Mouse (Mus musculus): ENCODE data around the gene Aen.

- TF ChIP-seq CTCF (IDR thresholded peaks at IDR 0.05; ENCODE audit: control insufficient read depth, insufficient read depth, insufficient read length), result no peak
- no peak for TF ChIP-seq USF1 (IDR thresholded peaks at IDR 0.05; ENCODE audit: low read depth)
- no peak for TF ChIP-seq MAX (IDR thresholded peaks at IDR 0.05)
- no peak for TF ChIP-seq FOSL1 (IDR thresholded peaks at IDR 0.05; ENCODE audit: insufficient read depth, low read length, poor library complexity, severe bottlenecking)
- no peak for TF ChIP-seq CEBPB (IDR thresholded peaks at IDR 0.05; ENCODE audit: low read depth)
Measured at GRCm38 (mm10) chr7:78885404-78885803, 10.2 kb upstream of the Aen start.
